Mouse (Mus musculus): Measurements from ENCODE around the gene Adra2c.

The Adra2c gene

GRCm38 (mm10) chr5:35311738-35312250 lies 33.7 kb downstream of the Adra2c start:
- no peak for DNase-seq (ENCODE audit: inconsistent ontology term)

- DNase-seq (ENCODE audit: inconsistent ontology term) = peak; percentile 20
Observed at GRCm38 (mm10) chr5:35313231-35313821, 35.2 kb downstream of the Adra2c start.

GRCm38 (mm10) chr5:35313826-35314586 lies 35.9 kb downstream of the Adra2c start:
- DNase-seq (ENCODE audit: inconsistent ontology term) = peak; percentile 25

- no peak for DNase-seq (ENCODE audit: inconsistent ontology term)
Observed at GRCm38 (mm10) chr5:35314629-35315028, 36.5 kb downstream of the Adra2c start.

GRCm38 (mm10) chr5:35315204-35315603 lies 37.1 kb downstream of the Adra2c start:
- no peak for DNase-seq (ENCODE audit: inconsistent ontology term)

GRCm38 (mm10) chr5:35320650-35321049 lies 42.5 kb downstream of the Adra2c start:
- DNase-seq (ENCODE audit: inconsistent ontology term) = peak; percentile 74

GRCm38 (mm10) chr5:35330822-35331221 lies 52.7 kb downstream of the Adra2c start:
- DNase-seq (ENCODE audit: inconsistent ontology term) = no peak
